Mouse (Mus musculus) midbrain, postnatal 0 days (tissue): ENCODE results near the gene Prrc2b. TPM values are rescaled to one million over a fixed set of nuclear protein-coding genes. Genes with fewer than 3 reads are reported as not detected.

Source experiments
- ATAC-seq: fragments of 200-750 bp; cut with Nextera tagmentation; 2 replicates; pipeline ENCODE4 v1.8.0; 2017; ENCODE audit warnings: moderate number of reproducible peaks, mild to moderate bottlenecking, moderate TSS enrichment, moderate library complexity; ENCODE audit not compliant: low FRiP score
- DNase-seq: peaks from one replicate; pipeline ENCODE4 v3.0.0-alpha.2; 2015; ENCODE audit warnings: low spot score
- H3K27ac ChIP-seq: fragments of 300-500 bp; sonication (generic); 2 replicates; pipeline ENCODE4 v1.5.1; 2014; ENCODE audit warnings: low read depth, mild to moderate bottlenecking, low read length, mixed read lengths
- H3K27me3 ChIP-seq: fragments of 300-500 bp; sonication (generic); 2 replicates; pipeline ENCODE4 v1.6.1; 2014; ENCODE audit warnings: low read length, control low read depth, mixed read lengths; ENCODE audit not compliant: insufficient read depth
- H3K36me3 ChIP-seq: fragments of 300-500 bp; sonication (generic); 2 replicates; pipeline ENCODE4 v1.6.1; 2014; ENCODE audit warnings: low read length, control low read depth, mixed read lengths; ENCODE audit not compliant: insufficient read depth
- H3K4me1 ChIP-seq: fragments of 300-500 bp; sonication (generic); 2 replicates; pipeline ENCODE4 v1.6.1; 2014; ENCODE audit warnings: mild to moderate bottlenecking, control low read depth, antibody characterized with exemption, low read length, mixed read lengths; ENCODE audit not compliant: insufficient read depth
- H3K4me2 ChIP-seq: fragments of 300-500 bp; sonication (generic); 2 replicates; pipeline ENCODE4 v1.6.1; 2014; ENCODE audit warnings: low read depth, mild to moderate bottlenecking, low read length, mixed read lengths; ENCODE audit not compliant: poor library complexity, severe bottlenecking
- H3K4me3 ChIP-seq: fragments of 300-500 bp; sonication (generic); 2 replicates; pipeline ENCODE4 v1.5.1; 2014; ENCODE audit warnings: low read depth, mild to moderate bottlenecking, low read length, moderate library complexity
- H3K9ac ChIP-seq: fragments of 300-500 bp; sonication (generic); replicated peaks from 2 replicates; pipeline ENCODE4 v1.6.1; 2014; ENCODE audit warnings: mild to moderate bottlenecking, low read length, moderate library complexity, mixed read lengths; ENCODE audit not compliant: poor library complexity, severe bottlenecking
- H3K9me3 ChIP-seq: fragments of 300-500 bp; sonication (generic); 2 replicates; pipeline ENCODE4 v1.6.1; 2016; ENCODE audit warnings: low read length, control low read depth
- CTCF ChIP-seq: IDR thresholded peaks from 2 replicates; pipeline ENCODE4 v1.5.1; 2016; ENCODE audit warnings: antibody characterized with exemption, mild to moderate bottlenecking
- WGBS: fragments of 180-500 bp; shearing (Covaris S2); extraction: QIAGEN DNeasy Blood & Tissue Kit; methylation state at CpG from one replicate; pipeline ENCODE4 v1.1.7; 2014; 5-methylcytosine and 5-hydroxymethylcytosine counted together
- polyA plus RNA-seq: library from polyadenylated mRNA; unstranded; fragments of >200 nt; fragmentation: Nextera tagmentation; extraction: Ambion mirVana; gene quantifications from 2 replicates; pipeline ENCODE4 v1.2.1, GENCODE M21; 2015
- total RNA-seq: library from RNA; depleted of rRNA; stranded (reverse); fragments of >200 nt; gene quantifications from 2 replicates; pipeline ENCODE4 v1.2.3, GENCODE M21; 2014

Prrc2b gene
- total and polyA plus RNA-seq, 2 experiments from 2014 or later, result 65.9 to 164 TPM

DNA sequence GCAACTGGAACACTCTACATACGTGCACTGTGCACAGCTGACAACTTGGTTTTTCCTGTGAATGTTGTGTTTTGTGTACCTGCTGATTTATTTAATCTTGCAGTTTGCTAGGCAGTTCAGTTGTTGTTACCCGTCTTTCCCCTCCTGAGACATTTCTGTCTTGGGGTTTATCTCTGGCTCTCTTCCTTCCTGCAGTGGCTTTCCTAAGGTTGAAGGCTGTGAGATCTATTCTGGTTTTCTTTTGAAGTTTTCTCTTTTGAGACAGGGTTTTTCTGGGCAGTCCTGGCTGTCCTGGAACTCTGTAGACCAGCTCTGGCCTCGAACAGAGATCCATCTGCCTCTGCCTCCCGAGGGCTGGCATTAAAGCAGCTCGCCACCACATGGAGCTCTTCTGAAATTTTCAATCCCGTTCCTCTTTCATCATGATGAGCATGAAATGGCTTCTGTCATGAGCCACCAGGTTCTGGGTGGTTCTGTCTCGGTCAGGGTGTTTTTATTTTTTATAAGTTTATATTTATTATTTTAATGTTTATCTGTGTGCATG lies 4.2 kb downstream of the Prrc2b start:
- no peaks in the 10 kb centered on the region for H3K27me3 ChIP-seq
- 0 out of 2 replicates have a peak overlapping the region, but pooled peaks have one; percentile 12 for H3K27ac ChIP-seq
- DNase-seq, result no peak
- WGBS, result 19% methylated on average over 7 of the region's 7 CpGs
- H3K36me3 ChIP-seq, result no peaks in the 10 kb centered on the region
- H3K4me2 ChIP-seq, result peak overlapping the region; percentile 92; the same call in 1 of the 2 replicates
- no peak overlapping the region; the same call in 1 of the 2 replicates for H3K4me3 ChIP-seq
- 0 out of 2 replicates have a peak overlapping the region, but pooled peaks have one; percentile 5 for H3K9ac ChIP-seq
- H3K4me1 ChIP-seq, result peaks cover 31% of the 10 kb centered on the region
- no peak for TF ChIP-seq CTCF
- no peaks in the 10 kb centered on the region for H3K9me3 ChIP-seq
- ATAC-seq, result no peak

DNA sequence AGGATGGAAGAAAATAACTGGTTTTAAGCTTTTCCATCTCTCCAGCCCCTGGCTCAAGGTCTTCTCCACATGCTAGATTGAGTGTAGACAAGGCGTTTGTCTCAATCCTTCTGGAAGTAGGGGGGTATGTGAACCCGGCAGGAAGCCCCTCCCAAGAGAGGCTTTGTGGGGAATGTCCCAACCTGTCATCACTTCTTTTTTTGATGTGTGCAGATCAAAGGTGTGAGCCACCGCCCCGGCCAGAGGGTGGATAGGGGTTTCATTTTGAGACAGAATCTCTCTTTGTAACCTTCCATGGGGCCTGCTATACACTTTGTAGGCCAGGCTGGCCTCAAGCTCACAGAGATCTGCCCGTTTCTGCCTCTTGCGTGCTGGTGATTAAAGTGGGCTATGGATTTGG lies 4.7 kb downstream of the Prrc2b start:
- Histone ChIP-seq H3K4me1 (peaks cover 34% of the 10 kb centered on the region), H3K9ac (no peak overlapping the region), H3K9me3 (no peaks in the 10 kb centered on the region), H3K4me3 (no peak overlapping the region), H3K27ac (no peak overlapping the region), H3K36me3 (no peaks in the 10 kb centered on the region), H3K27me3 (no peaks in the 10 kb centered on the region), H3K4me2 (0 out of 2 replicates have a peak overlapping the region, but pooled peaks have one; percentile 5)
- no peak for TF ChIP-seq CTCF
- DNase-seq (no peak), ATAC-seq (no peak)
- 50% methylated on average over 6 of the region's 6 CpGs for WGBS

DNA sequence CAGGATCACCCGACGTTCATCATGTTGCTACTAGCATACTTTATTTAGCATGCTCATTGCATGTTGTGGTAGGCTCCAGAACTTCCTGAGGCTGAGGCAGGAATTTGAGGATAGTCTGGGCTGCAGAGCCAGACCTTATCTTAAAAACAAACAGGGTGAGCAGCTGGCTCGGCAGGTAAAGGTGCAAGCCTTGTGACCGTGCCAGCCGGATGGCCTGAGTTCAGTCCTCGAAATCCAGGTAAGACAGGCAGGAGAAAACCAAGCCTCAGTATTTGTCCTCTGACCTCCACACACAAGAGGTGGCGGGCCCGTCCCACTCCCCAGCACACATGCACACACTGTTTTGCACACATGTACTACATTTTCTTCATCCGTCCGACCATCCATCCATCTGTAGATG lies 5.8 kb downstream of the Prrc2b start:
- ATAC-seq (no peak), DNase-seq (no peak)
- Histone ChIP-seq H3K27me3 (no peaks in the 10 kb centered on the region), H3K4me2 (no peak overlapping the region), H3K4me3 (no peak overlapping the region), H3K36me3 (no peaks in the 10 kb centered on the region), H3K9me3 (no peaks in the 10 kb centered on the region), H3K9ac (no peak overlapping the region; the same call in 1 of the 2 replicates), H3K4me1 (peaks cover 34% of the 10 kb centered on the region), H3K27ac (no peak overlapping the region)
- no peak for TF ChIP-seq CTCF
- 66% methylated on average over 10 of the region's 10 CpGs for WGBS

DNA sequence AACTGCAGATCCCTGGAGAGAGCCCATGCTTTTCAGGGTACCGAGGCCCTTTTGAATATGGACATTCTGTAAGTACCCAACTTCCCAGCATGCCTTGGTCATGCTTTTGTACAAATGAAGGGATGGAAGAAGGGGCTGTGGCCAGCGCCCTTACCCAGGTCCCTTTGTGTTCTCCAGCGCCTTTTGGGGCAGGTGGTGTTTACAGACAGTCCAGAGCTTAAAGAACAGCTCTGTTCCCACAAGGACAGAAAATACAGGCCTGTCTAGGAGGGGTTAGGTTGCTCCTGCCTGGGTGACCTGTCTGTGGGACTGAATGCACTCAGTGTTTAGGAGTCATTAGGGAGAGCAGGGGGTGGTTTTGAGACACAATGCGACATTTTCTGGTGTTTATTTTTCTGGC lies 6.4 kb downstream of the Prrc2b start:
- Histone ChIP-seq H3K36me3 (no peaks in the 10 kb centered on the region), H3K4me1 (peaks cover 34% of the 10 kb centered on the region)
- DNase-seq, result no peak

DNA sequence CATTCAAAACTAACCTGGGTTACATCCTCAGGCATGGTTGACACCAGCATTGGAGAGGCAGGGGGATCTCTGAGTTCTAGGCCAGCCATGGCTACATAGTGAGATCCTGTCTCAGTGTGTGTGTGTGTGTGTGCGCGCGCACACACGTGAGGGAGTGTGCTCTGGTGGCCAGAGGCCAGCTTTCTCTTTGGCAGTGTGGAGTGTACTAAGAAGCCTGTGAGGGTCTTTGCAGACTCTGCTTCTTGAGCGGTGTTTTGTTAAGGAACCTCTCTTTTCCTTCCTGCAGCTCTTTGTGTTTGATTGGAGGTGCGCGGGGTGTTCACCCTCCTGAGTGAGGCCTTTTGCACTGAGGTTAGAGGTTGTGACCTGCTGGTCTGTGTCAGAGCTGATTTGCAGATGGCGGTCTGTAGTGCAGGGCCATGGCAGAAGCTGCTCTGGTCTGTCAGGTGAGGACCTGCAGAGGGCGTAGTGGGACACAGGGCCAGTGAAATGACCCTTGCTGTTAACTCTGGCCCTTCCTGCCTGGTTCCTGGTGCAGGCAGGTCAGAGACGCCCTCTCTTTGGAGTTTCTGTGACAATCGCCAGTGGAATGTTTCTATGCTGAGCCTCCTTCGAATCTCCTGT lies 7.8 kb downstream of the Prrc2b start:
- Histone ChIP-seq H3K4me2 (no peak overlapping the region), H3K36me3 (no peaks in the 10 kb centered on the region), H3K9me3 (no peaks in the 10 kb centered on the region), H3K9ac (no peak overlapping the region), H3K4me3 (no peak overlapping the region), H3K27ac (no peak overlapping the region), H3K4me1 (peaks cover 30% of the 10 kb centered on the region), H3K27me3 (no peaks in the 10 kb centered on the region)
- WGBS, result 64% methylated on average over 12 of the region's 12 CpGs
- no peak for TF ChIP-seq CTCF
- DNase-seq (no peak), ATAC-seq (no peak)

More for the DNA sequence above, 6.4 kb downstream of the Prrc2b start:
- Histone ChIP-seq H3K27ac (peak overlapping the region; percentile 47), H3K27me3 (no peaks in the 10 kb centered on the region), H3K4me2 (no peak overlapping the region), H3K9me3 (no peaks in the 10 kb centered on the region), H3K4me3 (no peak overlapping the region), H3K9ac (no peak overlapping the region)
- no peak for TF ChIP-seq CTCF
- no peak for ATAC-seq
- WGBS, result 18% methylated on average over 4 of the region's 4 CpGs

DNA sequence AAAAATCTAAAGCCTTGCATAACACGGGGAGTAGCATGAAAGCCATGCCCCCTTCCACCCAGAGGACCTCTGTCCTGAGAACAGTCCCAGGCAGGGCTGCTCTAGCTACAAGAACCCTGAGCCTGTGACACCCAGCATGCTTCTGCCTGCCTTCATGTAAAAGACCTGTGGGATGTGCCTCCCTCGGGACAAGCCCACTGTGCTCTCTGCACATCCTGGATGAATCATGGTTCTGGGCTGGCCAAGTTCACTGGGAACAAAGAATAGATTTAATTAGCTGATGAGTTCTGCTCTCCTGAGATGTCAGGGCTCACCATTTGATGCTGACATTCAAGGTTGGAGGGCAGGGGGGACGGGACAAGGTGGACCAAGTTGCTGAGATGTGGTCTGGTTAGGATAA lies 9.6 kb downstream of the Prrc2b start:
- no peak for TF ChIP-seq CTCF
- 89% methylated on average over 3 of the region's 3 CpGs for WGBS
- Histone ChIP-seq H3K27me3 (no peaks in the 10 kb centered on the region), H3K4me1 (peaks cover 22% of the 10 kb centered on the region), H3K4me2 (no peak overlapping the region), H3K9me3 (no peaks in the 10 kb centered on the region), H3K36me3 (no peaks in the 10 kb centered on the region), H3K4me3 (no peak overlapping the region), H3K27ac (no peak overlapping the region), H3K9ac (no peak overlapping the region)
- DNase-seq, result no peak
- ATAC-seq, result no peak
